Mouse (Mus musculus) cerebellum, adult 2 months (tissue): ENCODE data around the gene Ap3m1.

ENCODE experiments used
- CTCF ChIP-seq: fragments of 200-500 bp; IDR thresholded peaks from 2 replicates; pipeline ENCODE4 v1.5.1; 2011; ENCODE audit warnings: low read depth, mild to moderate bottlenecking, control low read depth, low read length, moderate library complexity, borderline replicate concordance; ENCODE audit not compliant: insufficient read depth
- POLR2A ChIP-seq: fragments of 200-500 bp; IDR thresholded peaks from 2 replicates; pipeline ENCODE4 v1.6.1; 2011; ENCODE audit warnings: low read length, control low read depth, borderline replicate concordance; ENCODE audit not compliant: insufficient read depth

GRCm38 (mm10) chr14:20991492-20991891 lies 60.8 kb downstream of the Ap3m1 start:
- TF ChIP-seq CTCF, result no peak
- TF ChIP-seq POLR2A, result no peak
